Mouse (Mus musculus) olfactory bulb, adult 2 months (tissue): Measurements from ENCODE around the gene Smg6.

Experiments used
- CTCF ChIP-seq: fragments of 200-500 bp; IDR thresholded peaks from 2 replicates; pipeline ENCODE4 v1.5.1; 2012; ENCODE audit warnings: low read depth, mild to moderate bottlenecking, low read length, moderate library complexity; ENCODE audit not compliant: insufficient read depth
- POLR2A ChIP-seq: fragments of 200-500 bp; IDR thresholded peaks from 2 replicates; pipeline ENCODE4 v1.6.1; 2012; ENCODE audit warnings: mild to moderate bottlenecking, low read depth, low read length, moderate library complexity; ENCODE audit not compliant: insufficient read depth

DNA sequence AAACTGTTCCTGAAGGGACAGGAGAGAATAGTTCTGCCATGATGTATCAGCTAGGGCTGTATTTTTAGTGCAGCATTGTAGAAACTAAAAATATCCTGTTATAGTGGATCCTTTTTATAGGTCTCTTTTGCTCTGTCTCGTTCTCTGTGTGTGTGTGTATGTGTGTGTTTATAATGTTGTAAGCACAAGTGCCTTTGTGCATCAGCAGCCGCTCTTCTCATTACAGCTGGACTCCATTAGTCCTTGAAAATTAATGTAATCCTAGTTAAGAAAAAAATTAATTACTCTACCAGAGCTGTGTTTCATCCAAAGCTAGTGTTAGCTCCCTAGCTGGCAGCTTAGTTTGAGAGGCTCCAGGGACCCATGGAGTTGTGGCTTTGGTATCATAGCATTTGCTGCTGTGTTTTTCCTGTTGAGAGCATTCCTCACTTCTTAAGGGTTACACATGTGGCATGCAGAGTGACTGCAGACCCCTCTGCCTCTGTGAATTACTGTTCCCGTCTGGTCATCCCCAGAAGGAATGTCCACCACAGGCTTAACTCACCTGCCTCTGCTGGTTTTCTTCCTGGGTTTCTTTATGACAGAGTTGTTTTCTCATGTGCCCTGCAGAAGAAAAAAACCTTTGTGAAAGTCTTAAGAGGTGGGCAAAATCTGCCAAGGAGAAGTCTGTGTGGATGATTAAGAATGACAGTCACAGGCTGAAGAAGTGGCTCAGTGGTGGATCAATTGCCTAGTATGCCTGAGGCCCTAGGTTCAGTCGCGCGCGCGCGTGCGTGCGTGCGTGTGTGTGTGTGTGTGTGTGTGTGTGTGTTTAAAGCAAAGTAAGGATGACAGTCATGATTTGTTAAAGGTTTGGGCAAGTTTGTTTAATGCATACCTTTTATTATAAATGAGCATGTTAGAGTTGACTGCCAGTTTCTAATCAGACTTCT is 88.4 kb downstream of the Smg6 start:
- TF ChIP-seq CTCF: no peak
- TF ChIP-seq POLR2A: no peak
